Mouse (Mus musculus) liver, embryonic 14.5 days (tissue): Measurements from ENCODE around the gene Ppil1.

Experiments used
- CTCF ChIP-seq: IDR thresholded peaks from 2 replicates; pipeline ENCODE4 v1.5.1; 2016; ENCODE audit warnings: antibody characterized with exemption, low read depth, control low read depth
- EP300 ChIP-seq: IDR thresholded peaks from 2 replicates; pipeline ENCODE4 v1.6.1; 2016; ENCODE audit warnings: antibody characterized with exemption, low read depth

DNA sequence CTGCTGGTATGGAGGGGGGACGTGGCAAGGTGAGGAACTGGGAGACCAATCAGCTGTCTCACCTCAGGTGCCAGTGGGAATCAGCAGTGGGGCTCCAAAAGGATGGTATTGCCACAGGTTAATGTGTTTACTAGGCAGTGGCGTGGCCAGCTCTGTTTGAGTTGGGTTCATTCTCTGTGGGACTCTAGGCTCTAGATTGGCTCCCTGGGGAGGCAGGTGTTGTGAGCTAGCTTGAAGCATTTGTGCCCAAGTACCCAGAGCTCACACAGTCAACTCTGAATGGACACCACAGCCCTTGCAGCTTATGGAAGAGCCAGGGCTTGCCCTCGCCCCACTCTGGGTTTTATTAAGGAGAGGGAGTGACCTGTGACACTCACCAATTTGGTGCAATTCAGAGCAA lies 39.9 kb upstream of the Ppil1 start:
- no peak for TF ChIP-seq CTCF
- TF ChIP-seq EP300, result no peak
